Mouse (Mus musculus): Measurements from ENCODE around the gene Sap30l. TPM values are rescaled to one million over a fixed set of nuclear protein-coding genes. Genes with fewer than 3 reads are reported as not detected.
A peak's percentile ranks its signal among the peaks of the same experiment; 100 is the strongest.
"Not testable (repeated sequence)": the region's sequence is repeated elsewhere in the genome, so short reads cannot be mapped to it uniquely, and the experiment has no call there.

Gene Sap30l
- polyA plus RNA-seq, 1 experiment from 2014 or later: 3.5 TPM

- not testable (repeated sequence) for DNase-seq; H3K36me3 ChIP-seq; H3K9me3 ChIP-seq (replicated peaks); H3K4me3 ChIP-seq (replicated peaks); H3K9ac ChIP-seq; ATAC-seq (ENCODE audit: low read depth); H3K27ac ChIP-seq; H3K4me2 ChIP-seq
- Histone ChIP-seq H3K4me1 (replicated peaks) (peaks cover 15% of the 10 kb centered on the region), H3K27me3 (peaks cover 36% of the 10 kb centered on the region)
- WGBS (ENCODE audit: insufficient replicate concordance): 75% methylated on average over 2 of the region's 2 CpGs
Measured at GRCm38 (mm10) chr11:57823159-57823558, 21.7 kb downstream of the Sap30l start.

- Histone ChIP-seq H3K36me3 (no peaks in the 10 kb centered on the region), H3K9me3 (replicated peaks) (no peaks in the 10 kb centered on the region), H3K4me2 (no peak overlapping the region), H3K4me1 (replicated peaks) (peaks cover 15% of the 10 kb centered on the region), H3K9ac (no peak overlapping the region), H3K27ac (no peak overlapping the region), H3K27me3 (peaks cover 41% of the 10 kb centered on the region), H3K4me3 (replicated peaks) (no peak overlapping the region)
- WGBS (ENCODE audit: insufficient replicate concordance): 47% methylated on average over 7 of the region's 7 CpGs
- ATAC-seq (ENCODE audit: low read depth): no peak
- no peak for DNase-seq
Measured at GRCm38 (mm10) chr11:57823714-57824113, 22.3 kb downstream of the Sap30l start.

GRCm38 (mm10) chr11:57825234-57825633, 23.8 kb downstream of the Sap30l start:
- H3K36me3 ChIP-seq; ATAC-seq (ENCODE audit: low read depth); H3K27ac ChIP-seq; H3K4me2 ChIP-seq; H3K4me3 ChIP-seq (replicated peaks); H3K9me3 ChIP-seq (replicated peaks); H3K9ac ChIP-seq; DNase-seq: not testable (repeated sequence)
- Histone ChIP-seq H3K27me3 (peaks cover 57% of the 10 kb centered on the region), H3K4me1 (replicated peaks) (peaks cover 15% of the 10 kb centered on the region)
- WGBS (ENCODE audit: insufficient replicate concordance): 42% methylated on average over 11 of the region's 11 CpGs

- 2% methylated on average over 40 of the region's 41 CpGs for WGBS (ENCODE audit: insufficient replicate concordance)
- no peak for ATAC-seq (ENCODE audit: low read depth)
- Histone ChIP-seq H3K36me3 (no peaks in the 10 kb centered on the region), H3K4me3 (replicated peaks) (peak overlapping the region; percentile 33), H3K9ac (peak overlapping the region; percentile 22; the same call in 1 of the 2 replicates), H3K4me1 (replicated peaks) (peaks cover 15% of the 10 kb centered on the region), H3K9me3 (replicated peaks) (no peaks in the 10 kb centered on the region), H3K27me3 (peaks cover 77% of the 10 kb centered on the region), H3K27ac (no peak overlapping the region), H3K4me2 (peak overlapping the region; percentile 47)
- no peak for DNase-seq
Measured at GRCm38 (mm10) chr11:57827048-57827914, 25.8 kb downstream of the Sap30l start.

- peaks cover 85% of the 10 kb centered on the region for H3K27me3 ChIP-seq
Measured at GRCm38 (mm10) chr11:57827915-57828545, 26.6 kb downstream of the Sap30l start.

GRCm38 (mm10) chr11:57828955-57829870, 27.8 kb downstream of the Sap30l start:
- ATAC-seq (ENCODE audit: low read depth) (no peak), DNase-seq (no peak)
- Histone ChIP-seq H3K9ac (no peak overlapping the region), H3K27me3 (peaks cover 96% of the 10 kb centered on the region), H3K4me1 (replicated peaks) (peaks cover 9% of the 10 kb centered on the region), H3K27ac (no peak overlapping the region), H3K9me3 (replicated peaks) (no peaks in the 10 kb centered on the region), H3K36me3 (no peaks in the 10 kb centered on the region), H3K4me2 (no peak overlapping the region), H3K4me3 (replicated peaks) (no peak overlapping the region)
- WGBS (ENCODE audit: insufficient replicate concordance): 3% methylated on average over 53 of the region's 53 CpGs

More at GRCm38 (mm10) chr11:57827915-57828545, 26.6 kb downstream of the Sap30l start:
- WGBS (ENCODE audit: insufficient replicate concordance): 1% methylated on average over 33 of the region's 33 CpGs
- Histone ChIP-seq H3K9me3 (replicated peaks) (no peaks in the 10 kb centered on the region), H3K4me2 (peak overlapping the region; percentile 47), H3K4me3 (replicated peaks) (peak overlapping the region; percentile 33), H3K4me1 (replicated peaks) (peaks cover 15% of the 10 kb centered on the region), H3K9ac (peak overlapping the region; percentile 22; the same call in 1 of the 2 replicates), H3K27ac (no peak overlapping the region), H3K36me3 (no peaks in the 10 kb centered on the region)
- ATAC-seq (ENCODE audit: low read depth) (no peak), DNase-seq (no peak)

GRCm38 (mm10) chr11:57829871-57830775, 28.7 kb downstream of the Sap30l start:
- no peak overlapping the region for H3K27ac ChIP-seq
- H3K4me2 ChIP-seq: no peak overlapping the region
- H3K9ac ChIP-seq: no peak overlapping the region
- H3K4me3 ChIP-seq (replicated peaks): no peak overlapping the region
- no peak for ATAC-seq (ENCODE audit: low read depth)
- peaks cover 9% of the 10 kb centered on the region for H3K4me1 ChIP-seq (replicated peaks)
- WGBS (ENCODE audit: insufficient replicate concordance): 26% methylated on average over 17 of the region's 17 CpGs
- no peaks in the 10 kb centered on the region for H3K9me3 ChIP-seq (replicated peaks)
- no peaks in the 10 kb centered on the region for H3K36me3 ChIP-seq
- no peak for DNase-seq
- peaks cover 98% of the 10 kb centered on the region for H3K27me3 ChIP-seq

- H3K4me2 ChIP-seq: no peak overlapping the region
- 6% methylated on average over 31 of the region's 31 CpGs for WGBS (ENCODE audit: insufficient replicate concordance)
Measured at GRCm38 (mm10) chr11:57831281-57831781, 29.9 kb downstream of the Sap30l start.

GRCm38 (mm10) chr11:57831861-57832260, 30.4 kb downstream of the Sap30l start:
- Histone ChIP-seq H3K4me2 (no peak overlapping the region), H3K27ac (no peak overlapping the region), H3K4me1 (replicated peaks) (peaks cover 9% of the 10 kb centered on the region), H3K9me3 (replicated peaks) (no peaks in the 10 kb centered on the region), H3K27me3 (peaks cover 99% of the 10 kb centered on the region), H3K9ac (no peak overlapping the region), H3K36me3 (no peaks in the 10 kb centered on the region), H3K4me3 (replicated peaks) (no peak overlapping the region)
- WGBS (ENCODE audit: insufficient replicate concordance): 9% methylated on average over 16 of the region's 16 CpGs
- ATAC-seq (ENCODE audit: low read depth): no peak
- DNase-seq: no peak

More at GRCm38 (mm10) chr11:57831281-57831781, 29.9 kb downstream of the Sap30l start:
- Histone ChIP-seq H3K4me3 (replicated peaks) (no peak overlapping the region), H3K4me1 (replicated peaks) (peaks cover 9% of the 10 kb centered on the region), H3K36me3 (no peaks in the 10 kb centered on the region), H3K9me3 (replicated peaks) (no peaks in the 10 kb centered on the region), H3K27ac (no peak overlapping the region), H3K27me3 (peaks cover 99% of the 10 kb centered on the region), H3K9ac (no peak overlapping the region)
- ATAC-seq (ENCODE audit: low read depth) (no peak), DNase-seq (no peak)

- DNase-seq: no peak
- Histone ChIP-seq H3K27ac (no peak within 1 kb of the TSS), H3K9ac (no peak within 1 kb of the TSS), H3K4me2 (no peak within 1 kb of the TSS), H3K4me3 (replicated peaks) (no peak within 1 kb of the TSS), H3K4me1 (replicated peaks) (peaks cover 4% of the 10 kb centered on the region), H3K27me3 (peaks cover 99% of the 10 kb centered on the region), H3K9me3 (replicated peaks) (no peaks in the 10 kb centered on the region), H3K36me3 (no peaks in the 10 kb centered on the region)
- ATAC-seq (ENCODE audit: low read depth): no peak
- 6% methylated on average over 23 of the region's 23 CpGs for WGBS (ENCODE audit: insufficient replicate concordance)
Measured at GRCm38 (mm10) chr11:57832552-57833201, 31.2 kb downstream of the Sap30l start, which contains the start of gene Hand1. TSS of gene Hand1 (minus strand) at chr11:57832818.
